Mouse (Mus musculus): ENCODE measurements around the gene Cnn1. TPM values are rescaled to one million over a fixed set of nuclear protein-coding genes. Genes with fewer than 3 reads are reported as not detected.

The Cnn1 gene
- polyA plus RNA-seq (2014; fragmentation: Nextera tagmentation; extraction: Ambion mirVana), result 1.4 and 4.0 TPM in 2 replicates

GRCm38 (mm10) chr9:22098993-22099696 is at the start of gene Cnn1:
TSS of gene Cnn1 (plus strand) at chr9:22099216.
- no peak for ATAC-seq (replicated peaks; ENCODE audit: insufficient number of reproducible peaks, low FRiP score, low TSS enrichment, low read depth)
- peak; percentile 13 for DNase-seq (ENCODE audit: low spot score)
- Histone ChIP-seq H3K27ac (replicated peaks; ENCODE audit: low read depth, low read length) (no peak within 1 kb of the TSS), H3K9me3 (replicated peaks; ENCODE audit: control insufficient read depth, low read length) (no peaks in the 10 kb centered on the region), H3K36me3 (replicated peaks; ENCODE audit: control insufficient read depth, insufficient read depth, low read depth, low read length) (no peaks in the 10 kb centered on the region), H3K9ac (replicated peaks; ENCODE audit: low read length) (no peak within 1 kb of the TSS), H3K4me2 (ENCODE audit: low read depth, low read length) (no peak within 1 kb of the TSS), H3K27me3 (ENCODE audit: control insufficient read depth, insufficient read depth, low read length) (peaks cover 12% of the 10 kb centered on the region), H3K4me3 (ENCODE audit: low read depth, low read length) (0 out of 2 replicates have a peak within 1 kb of the TSS, but pooled peaks have one; percentile 5), H3K4me1 (ENCODE audit: control insufficient read depth, insufficient read depth, low read length) (no peaks in the 10 kb centered on the region)
- WGBS, result 7% methylated on average over 14 of the region's 14 CpGs

GRCm38 (mm10) chr9:22049315-22049714 is 49.7 kb upstream of the Cnn1 start:
- peaks cover 39% of the 10 kb centered on the region for H3K27me3 ChIP-seq (ENCODE audit: control insufficient read depth, insufficient read depth, low read length)
- H3K36me3 ChIP-seq (replicated peaks; ENCODE audit: control insufficient read depth, insufficient read depth, low read depth, low read length), result no peaks in the 10 kb centered on the region
- DNase-seq (ENCODE audit: low spot score) (no peak), ATAC-seq (replicated peaks; ENCODE audit: insufficient number of reproducible peaks, low FRiP score, low TSS enrichment, low read depth) (no peak)
- no peak overlapping the region for H3K9ac ChIP-seq (replicated peaks; ENCODE audit: low read length)
- H3K27ac ChIP-seq (replicated peaks; ENCODE audit: low read depth, low read length), result no peak overlapping the region
- peaks cover 3% of the 10 kb centered on the region for H3K4me1 ChIP-seq (ENCODE audit: control insufficient read depth, insufficient read depth, low read length)
- 63% methylated on average over 11 of the region's 11 CpGs for WGBS
- H3K9me3 ChIP-seq (replicated peaks; ENCODE audit: control insufficient read depth, low read length), result no peaks in the 10 kb centered on the region
- H3K4me3 ChIP-seq (ENCODE audit: low read depth, low read length), result no peak overlapping the region
- H3K4me2 ChIP-seq (ENCODE audit: low read depth, low read length), result peak overlapping the region; percentile 60

DNA sequence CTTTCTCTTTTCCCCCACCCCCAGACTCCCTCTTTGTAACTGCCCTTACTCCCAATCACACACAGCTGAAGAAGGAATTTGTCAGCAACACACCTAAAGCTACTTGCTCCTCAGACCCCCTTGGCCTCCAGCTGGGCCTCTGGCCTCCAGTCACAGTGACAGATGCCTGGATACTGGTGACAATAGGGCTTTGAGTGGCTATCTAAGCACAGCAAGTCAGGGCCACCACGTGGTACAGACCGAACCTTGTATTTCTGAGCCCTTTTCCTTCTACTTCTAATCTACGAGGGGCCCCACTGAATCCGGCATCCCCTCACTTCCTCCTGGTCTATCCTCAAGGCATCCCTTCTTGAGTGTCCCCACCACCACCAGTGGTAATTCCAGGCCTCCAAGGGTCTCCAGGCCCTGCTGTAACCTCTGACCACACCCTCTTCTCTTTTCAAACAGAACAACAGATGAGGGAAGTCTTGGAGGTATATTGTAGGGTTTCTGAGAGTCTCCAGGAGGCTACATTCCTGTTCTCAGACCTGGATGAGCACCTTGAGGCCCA is 49.2 kb upstream of the Cnn1 start:
- no peak overlapping the region for H3K27ac ChIP-seq (replicated peaks; ENCODE audit: low read depth, low read length)
- H3K4me3 ChIP-seq (ENCODE audit: low read depth, low read length), result peak overlapping the region; percentile 41
- DNase-seq (ENCODE audit: low spot score) (no peak), ATAC-seq (replicated peaks; ENCODE audit: insufficient number of reproducible peaks, low FRiP score, low TSS enrichment, low read depth) (0 out of 2 replicates have a peak, but pooled peaks have one; percentile 10)
- H3K9ac ChIP-seq (replicated peaks; ENCODE audit: low read length), result no peak overlapping the region
- H3K4me1 ChIP-seq (ENCODE audit: control insufficient read depth, insufficient read depth, low read length), result peaks cover 3% of the 10 kb centered on the region
- peaks cover 40% of the 10 kb centered on the region for H3K27me3 ChIP-seq (ENCODE audit: control insufficient read depth, insufficient read depth, low read length)
- H3K36me3 ChIP-seq (replicated peaks; ENCODE audit: control insufficient read depth, insufficient read depth, low read depth, low read length), result no peaks in the 10 kb centered on the region
- WGBS, result 41% methylated on average over 4 of the region's 4 CpGs
- peak overlapping the region; percentile 60 for H3K4me2 ChIP-seq (ENCODE audit: low read depth, low read length)
- no peaks in the 10 kb centered on the region for H3K9me3 ChIP-seq (replicated peaks; ENCODE audit: control insufficient read depth, low read length)

- no peak overlapping the region; the same call in 1 of the 2 replicates for H3K27ac ChIP-seq (replicated peaks; ENCODE audit: low read depth, low read length)
Measured at GRCm38 (mm10) chr9:22050351-22050889, 48.6 kb upstream of the Cnn1 start.

DNA sequence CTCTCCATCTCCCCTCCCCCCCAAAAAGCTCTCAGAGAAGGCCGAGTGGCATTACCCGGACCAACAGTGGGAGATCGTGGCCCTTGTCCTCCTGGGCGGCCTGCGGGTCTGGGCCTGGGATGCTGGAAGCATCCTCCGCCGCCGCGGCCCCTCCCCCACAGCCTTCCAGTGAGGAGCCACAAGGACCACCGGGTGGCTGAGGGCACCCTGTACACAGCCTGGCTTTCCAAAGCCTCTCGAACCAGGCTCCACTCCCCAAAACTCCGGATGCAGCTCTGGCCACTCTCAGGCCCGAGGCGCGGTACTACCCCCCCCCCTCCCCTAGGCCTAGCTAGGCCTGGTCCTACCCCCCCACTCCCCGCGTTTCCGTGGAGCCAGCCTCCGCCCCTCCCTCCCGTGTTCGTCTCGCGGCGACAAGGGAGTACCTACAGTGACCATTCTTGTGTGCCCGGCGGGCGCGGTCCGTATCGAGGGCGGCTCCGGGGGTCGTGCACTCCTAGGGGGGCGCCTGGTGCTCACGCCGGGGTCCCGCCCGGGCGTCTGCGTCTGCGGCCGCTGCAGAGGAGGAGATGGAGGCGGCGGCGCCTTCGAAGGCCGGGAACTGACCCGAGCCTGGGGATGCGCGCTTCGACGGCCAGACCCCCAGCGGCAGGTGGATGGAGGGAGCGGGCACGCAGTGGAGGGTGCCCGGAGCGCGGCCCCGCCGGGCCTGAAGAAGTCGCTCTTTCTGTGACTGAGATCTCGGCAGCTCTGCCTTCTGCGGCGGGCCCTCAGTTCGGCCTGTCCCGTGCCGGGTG is 47.7 kb upstream of the Cnn1 start:
- Histone ChIP-seq H3K4me1 (ENCODE audit: control insufficient read depth, insufficient read depth, low read length) (peaks cover 3% of the 10 kb centered on the region), H3K9me3 (replicated peaks; ENCODE audit: control insufficient read depth, low read length) (no peaks in the 10 kb centered on the region), H3K27ac (replicated peaks; ENCODE audit: low read depth, low read length) (peak overlapping the region; percentile 20; the same call in 1 of the 2 replicates), H3K9ac (replicated peaks; ENCODE audit: low read length) (peak overlapping the region; percentile 53), H3K4me2 (ENCODE audit: low read depth, low read length) (peak overlapping the region; percentile 60), H3K27me3 (ENCODE audit: control insufficient read depth, insufficient read depth, low read length) (peaks cover 43% of the 10 kb centered on the region), H3K36me3 (replicated peaks; ENCODE audit: control insufficient read depth, insufficient read depth, low read depth, low read length) (no peaks in the 10 kb centered on the region), H3K4me3 (ENCODE audit: low read depth, low read length) (peak overlapping the region; percentile 41)
- 2% methylated on average over 65 of the region's 67 CpGs for WGBS
- ATAC-seq (replicated peaks; ENCODE audit: insufficient number of reproducible peaks, low FRiP score, low TSS enrichment, low read depth) (peak; percentile 10; the same call in 1 of the 2 replicates), DNase-seq (ENCODE audit: low spot score) (no peak)

More at GRCm38 (mm10) chr9:22050351-22050889, 48.6 kb upstream of the Cnn1 start:
- DNase-seq (ENCODE audit: low spot score) (peak; percentile 76), ATAC-seq (replicated peaks; ENCODE audit: insufficient number of reproducible peaks, low FRiP score, low TSS enrichment, low read depth) (peak; percentile 37; the same call in 1 of the 2 replicates)
- Histone ChIP-seq H3K9ac (replicated peaks; ENCODE audit: low read length) (peak overlapping the region; percentile 53), H3K4me3 (ENCODE audit: low read depth, low read length) (peak overlapping the region; percentile 41), H3K4me1 (ENCODE audit: control insufficient read depth, insufficient read depth, low read length) (peaks cover 3% of the 10 kb centered on the region), H3K4me2 (ENCODE audit: low read depth, low read length) (peak overlapping the region; percentile 60), H3K27me3 (ENCODE audit: control insufficient read depth, insufficient read depth, low read length) (peaks cover 43% of the 10 kb centered on the region), H3K9me3 (replicated peaks; ENCODE audit: control insufficient read depth, low read length) (no peaks in the 10 kb centered on the region), H3K36me3 (replicated peaks; ENCODE audit: control insufficient read depth, insufficient read depth, low read depth, low read length) (no peaks in the 10 kb centered on the region)
- WGBS, result 2% methylated on average over 38 of the region's 43 CpGs

DNA sequence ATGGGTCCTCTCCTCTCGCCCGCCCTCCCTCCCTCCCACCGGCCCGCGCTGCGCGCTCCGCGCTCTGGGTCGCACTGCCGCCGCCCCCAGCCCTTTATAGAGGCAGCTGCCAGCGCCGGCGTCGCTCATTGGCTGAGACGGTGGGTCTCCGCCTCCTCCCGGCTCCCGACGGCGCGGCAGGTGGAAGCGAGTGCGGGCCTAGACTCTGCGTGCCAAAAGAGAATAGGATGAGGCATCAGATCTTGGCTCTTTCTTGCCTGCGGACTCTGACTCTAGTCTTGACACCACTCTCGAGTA is 47.1 kb upstream of the Cnn1 start, which contains the start of gene Elavl3:
Gene Elavl3 (minus strand): TSS at position 66 of the 297 bp plus-strand sequence.
- Histone ChIP-seq H3K36me3 (replicated peaks; ENCODE audit: control insufficient read depth, insufficient read depth, low read depth, low read length) (no peaks in the 10 kb centered on the region), H3K27ac (replicated peaks; ENCODE audit: low read depth, low read length) (peak within 1 kb of the TSS; percentile 20; the same call in 1 of the 2 replicates), H3K4me2 (ENCODE audit: low read depth, low read length) (peak within 1 kb of the TSS; percentile 60), H3K9ac (replicated peaks; ENCODE audit: low read length) (peak within 1 kb of the TSS; percentile 53), H3K9me3 (replicated peaks; ENCODE audit: control insufficient read depth, low read length) (no peaks in the 10 kb centered on the region), H3K27me3 (ENCODE audit: control insufficient read depth, insufficient read depth, low read length) (peaks cover 43% of the 10 kb centered on the region), H3K4me3 (ENCODE audit: low read depth, low read length) (peak within 1 kb of the TSS; percentile 41), H3K4me1 (ENCODE audit: control insufficient read depth, insufficient read depth, low read length) (peaks cover 3% of the 10 kb centered on the region)
- peak; percentile 64 for DNase-seq (ENCODE audit: low spot score)
- 2% methylated on average over 16 of the region's 28 CpGs for WGBS
- peak; percentile 19; the same call in 1 of the 2 replicates for ATAC-seq (replicated peaks; ENCODE audit: insufficient number of reproducible peaks, low FRiP score, low TSS enrichment, low read depth)

- H3K36me3 ChIP-seq (replicated peaks; ENCODE audit: control insufficient read depth, insufficient read depth, low read depth, low read length), result peaks cover 5% of the 10 kb centered on the region
- no peak overlapping the region for H3K27ac ChIP-seq (replicated peaks; ENCODE audit: low read depth, low read length)
- H3K4me2 ChIP-seq (ENCODE audit: low read depth, low read length), result no peak overlapping the region
- ATAC-seq (replicated peaks; ENCODE audit: insufficient number of reproducible peaks, low FRiP score, low TSS enrichment, low read depth) (no peak), DNase-seq (ENCODE audit: low spot score) (peak; percentile 75)
- WGBS, result 32% methylated on average over 7 of the region's 7 CpGs
- peaks cover 3% of the 10 kb centered on the region for H3K4me1 ChIP-seq (ENCODE audit: control insufficient read depth, insufficient read depth, low read length)
- no peaks in the 10 kb centered on the region for H3K9me3 ChIP-seq (replicated peaks; ENCODE audit: control insufficient read depth, low read length)
- no peak overlapping the region for H3K4me3 ChIP-seq (ENCODE audit: low read depth, low read length)
- H3K9ac ChIP-seq (replicated peaks; ENCODE audit: low read length), result no peak overlapping the region
- peaks cover 43% of the 10 kb centered on the region for H3K27me3 ChIP-seq (ENCODE audit: control insufficient read depth, insufficient read depth, low read length)
Measured at GRCm38 (mm10) chr9:22053657-22054056, 45.4 kb upstream of the Cnn1 start.

Data from embryonic facial prominence, embryonic 11.5 days (tissue).